Mouse (Mus musculus) forebrain, postnatal 0 days (tissue): Measurements from ENCODE around the gene Spty2d1. TPM values are rescaled to one million over a fixed set of nuclear protein-coding genes. Genes with fewer than 3 reads are reported as not detected.
A peak's percentile ranks its signal among the peaks of the same experiment; 100 is the strongest.

ENCODE experiments used
- ATAC-seq: fragments of 200-750 bp; cut with Nextera tagmentation; 2 replicates; pipeline ENCODE4 v1.8.0; 2017; ENCODE audit warnings: mild to moderate bottlenecking, moderate library complexity
- DNase-seq: peaks from one replicate; pipeline ENCODE4 v3.0.0-alpha.2; 2015
- H3K27ac ChIP-seq: fragments of 300-500 bp; sonication (generic); 2 replicates; pipeline ENCODE4 v1.5.1; 2014; ENCODE audit warnings: low read depth, mild to moderate bottlenecking, antibody characterized with exemption, low read length, moderate library complexity, mixed read lengths
- H3K27me3 ChIP-seq: fragments of 300-500 bp; sonication (generic); 2 replicates; pipeline ENCODE4 v1.6.1; 2014; ENCODE audit warnings: mild to moderate bottlenecking, low read length, mixed read lengths; ENCODE audit not compliant: insufficient read depth
- H3K36me3 ChIP-seq: fragments of 300-500 bp; sonication (generic); 2 replicates; pipeline ENCODE4 v1.6.1; 2014; ENCODE audit warnings: mild to moderate bottlenecking, moderate library complexity; ENCODE audit not compliant: insufficient read depth
- H3K4me1 ChIP-seq: fragments of 300-500 bp; sonication (generic); 2 replicates; pipeline ENCODE4 v1.6.1; 2014; ENCODE audit warnings: antibody characterized with exemption; ENCODE audit not compliant: insufficient read depth
- H3K4me2 ChIP-seq: fragments of 300-500 bp; sonication (generic); 2 replicates; pipeline ENCODE4 v1.6.1; 2014; ENCODE audit warnings: low read depth, mild to moderate bottlenecking, moderate library complexity
- H3K4me3 ChIP-seq: fragments of 300-500 bp; sonication (generic); 2 replicates; pipeline ENCODE4 v1.5.1; 2014; ENCODE audit warnings: low read depth, low read length, mixed read lengths
- H3K9ac ChIP-seq: fragments of 300-500 bp; sonication (generic); 2 replicates; pipeline ENCODE4 v1.6.1; 2014; ENCODE audit warnings: mild to moderate bottlenecking
- H3K9me3 ChIP-seq: fragments of 300-500 bp; sonication (generic); 2 replicates; pipeline ENCODE4 v1.6.1; 2016; ENCODE audit warnings: low read length
- CTCF ChIP-seq: sonication (generic); IDR thresholded peaks from 2 replicates; pipeline ENCODE4 v1.5.1; 2016; ENCODE audit warnings: antibody characterized with exemption, control low read depth, low read depth
- WGBS: fragments of 180-500 bp; shearing (Covaris S2); extraction: QIAGEN DNeasy Blood & Tissue Kit; methylation state at CpG from one replicate; pipeline ENCODE4 v1.1.7; 2014; 5-methylcytosine and 5-hydroxymethylcytosine counted together
- polyA plus RNA-seq: library from polyadenylated mRNA; unstranded; fragments of >200 nt; fragmentation: Nextera tagmentation; extraction: Ambion mirVana; gene quantifications from 2 replicates; pipeline ENCODE4 v1.2.1, GENCODE M21; 2015
- total RNA-seq: library from RNA; depleted of rRNA; stranded (reverse); fragments of >200 nt; gene quantifications from 2 replicates; pipeline ENCODE4 v1.2.3, GENCODE M21; 2014

Gene Spty2d1
- total and polyA plus RNA-seq, 2 experiments from 2014 or later: 5.0 to 10.9 TPM

- no peak for TF ChIP-seq CTCF
- H3K36me3 ChIP-seq: peaks cover 14% of the 10 kb centered on the region
- peak overlapping the region; percentile 97 for H3K4me3 ChIP-seq
- under 1% methylated on average over 33 of the region's 34 CpGs for WGBS
- DNase-seq: no peak
- H3K4me1 ChIP-seq: peaks cover 12% of the 10 kb centered on the region; the same call in 1 of the 2 replicates
- H3K4me2 ChIP-seq: peak overlapping the region; percentile 81
- H3K9ac ChIP-seq: peak overlapping the region; percentile 93
- no peaks in the 10 kb centered on the region for H3K27me3 ChIP-seq
- peak; percentile 74 for ATAC-seq
- no peaks in the 10 kb centered on the region for H3K9me3 ChIP-seq
- peak overlapping the region; percentile 89 for H3K27ac ChIP-seq
Measured at GRCm38 (mm10) chr7:47050766-47051165, 42.6 kb upstream of the Spty2d1 start.

GRCm38 (mm10) chr7:47050366-47050765 lies 42.2 kb upstream of the Spty2d1 start, which contains the start of gene Tmem86a:
TSS of gene Tmem86a (plus strand) at chr7:47050601.
- DNase-seq (peak; percentile 97), ATAC-seq (peak; percentile 100)
- WGBS: 0% methylated on average over 33 of the region's 33 CpGs
- Histone ChIP-seq H3K9ac (peak within 1 kb of the TSS; percentile 93), H3K9me3 (no peaks in the 10 kb centered on the region), H3K4me1 (peaks cover 12% of the 10 kb centered on the region; the same call in 1 of the 2 replicates), H3K27ac (peak within 1 kb of the TSS; percentile 89), H3K36me3 (peaks cover 14% of the 10 kb centered on the region), H3K27me3 (no peaks in the 10 kb centered on the region), H3K4me3 (peak within 1 kb of the TSS; percentile 97), H3K4me2 (peak within 1 kb of the TSS; percentile 81)
- no peak for TF ChIP-seq CTCF

- H3K4me1 ChIP-seq: no peaks in the 10 kb centered on the region
- H3K9ac ChIP-seq: no peak overlapping the region
- ATAC-seq (no peak), DNase-seq (no peak)
- H3K9me3 ChIP-seq: no peaks in the 10 kb centered on the region
- WGBS: 41% methylated on average over 6 of the region's 6 CpGs
- TF ChIP-seq CTCF: no peak
- H3K27ac ChIP-seq: no peak overlapping the region
- no peak overlapping the region for H3K4me2 ChIP-seq
- no peaks in the 10 kb centered on the region for H3K27me3 ChIP-seq
- no peak overlapping the region for H3K4me3 ChIP-seq
- no peaks in the 10 kb centered on the region for H3K36me3 ChIP-seq
Measured at GRCm38 (mm10) chr7:47042823-47043490, 34.7 kb upstream of the Spty2d1 start.

- DNase-seq: no peak
- Histone ChIP-seq H3K27ac (no peak overlapping the region), H3K4me2 (no peak overlapping the region), H3K4me3 (no peak overlapping the region), H3K9ac (no peak overlapping the region), H3K27me3 (no peaks in the 10 kb centered on the region), H3K4me1 (no peaks in the 10 kb centered on the region), H3K9me3 (no peaks in the 10 kb centered on the region), H3K36me3 (no peaks in the 10 kb centered on the region)
- WGBS: 79% methylated on average over 4 of the region's 4 CpGs
- no peak for ATAC-seq
- no peak for TF ChIP-seq CTCF
Measured at GRCm38 (mm10) chr7:47042121-47042520, 33.9 kb upstream of the Spty2d1 start.

- H3K9ac ChIP-seq: no peak overlapping the region
- no peak overlapping the region for H3K4me2 ChIP-seq
- no peaks in the 10 kb centered on the region for H3K36me3 ChIP-seq
- DNase-seq (no peak), ATAC-seq (no peak)
- WGBS: 87% methylated on average over 3 of the region's 3 CpGs
- H3K27me3 ChIP-seq: no peaks in the 10 kb centered on the region
- no peaks in the 10 kb centered on the region for H3K4me1 ChIP-seq
- H3K27ac ChIP-seq: no peak overlapping the region
- H3K9me3 ChIP-seq: no peaks in the 10 kb centered on the region
- no peak for TF ChIP-seq CTCF
- H3K4me3 ChIP-seq: no peak overlapping the region
Measured at GRCm38 (mm10) chr7:47041706-47042105, 33.5 kb upstream of the Spty2d1 start.

- TF ChIP-seq CTCF: no peak
- DNase-seq: no peak
Measured at GRCm38 (mm10) chr7:47035426-47035825, 27.2 kb upstream of the Spty2d1 start.

GRCm38 (mm10) chr7:47034785-47035384 lies 26.7 kb upstream of the Spty2d1 start:
- Histone ChIP-seq H3K4me3 (no peak overlapping the region), H3K9ac (no peak overlapping the region), H3K27me3 (no peaks in the 10 kb centered on the region), H3K36me3 (no peaks in the 10 kb centered on the region), H3K27ac (no peak overlapping the region), H3K4me2 (no peak overlapping the region), H3K4me1 (no peaks in the 10 kb centered on the region), H3K9me3 (no peaks in the 10 kb centered on the region)
- DNase-seq: no peak
- WGBS: 91% methylated on average over 4 of the region's 4 CpGs
- ATAC-seq: no peak
- no peak for TF ChIP-seq CTCF

More at GRCm38 (mm10) chr7:47035426-47035825, 27.2 kb upstream of the Spty2d1 start:
- H3K9me3 ChIP-seq: no peaks in the 10 kb centered on the region
- no peak overlapping the region for H3K4me3 ChIP-seq
- H3K27ac ChIP-seq: no peak overlapping the region
- 73% methylated on average over 8 of the region's 8 CpGs for WGBS
- no peak for ATAC-seq
- no peak overlapping the region for H3K9ac ChIP-seq
- no peak overlapping the region for H3K4me2 ChIP-seq
- H3K36me3 ChIP-seq: no peaks in the 10 kb centered on the region
- no peaks in the 10 kb centered on the region for H3K27me3 ChIP-seq
- H3K4me1 ChIP-seq: no peaks in the 10 kb centered on the region
